Mouse (Mus musculus) ES-CJ7 (cell line): ENCODE measurements around the gene Otos.

Source experiments
- DNase-seq: peaks from one replicate; pipeline ENCODE4 v3.0.0; 2011; ENCODE audit warnings: low read depth, low spot score

Gene Otos

GRCm38 (mm10) chr1:92648673-92649072 lies at the start of gene Otos:
TSS of gene Otos (minus strand) at chr1:92648841.
- DNase-seq = peak; percentile 89

DNA sequence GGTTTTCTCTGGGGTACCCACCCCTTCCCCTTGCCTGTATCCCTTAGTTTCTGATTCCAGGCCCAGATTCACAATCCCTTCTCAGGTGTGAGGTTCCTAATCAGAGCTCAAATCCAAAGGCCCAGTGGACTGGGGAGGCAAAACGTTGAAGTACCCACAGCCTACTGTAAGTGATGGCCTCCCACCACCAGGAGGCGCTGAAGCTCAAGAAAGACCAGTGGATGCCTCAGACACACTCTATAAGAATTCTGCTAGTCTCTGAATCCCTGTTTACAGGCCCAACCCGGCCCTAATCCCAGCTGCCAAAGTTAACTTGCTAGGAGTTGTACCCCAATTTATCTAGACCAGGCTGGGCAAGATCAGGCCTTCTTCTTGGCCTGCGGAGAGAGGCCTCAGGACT lies 48.2 kb upstream of the Otos start:
- DNase-seq = peak; percentile 88

- peak; percentile 42 for DNase-seq
These were observed 47.1 kb upstream of the Otos start for GRCm38 (mm10) chr1:92695751-92696150.

GRCm38 (mm10) chr1:92691166-92691844 lies 42.7 kb upstream of the Otos start:
- DNase-seq = no peak

DNA sequence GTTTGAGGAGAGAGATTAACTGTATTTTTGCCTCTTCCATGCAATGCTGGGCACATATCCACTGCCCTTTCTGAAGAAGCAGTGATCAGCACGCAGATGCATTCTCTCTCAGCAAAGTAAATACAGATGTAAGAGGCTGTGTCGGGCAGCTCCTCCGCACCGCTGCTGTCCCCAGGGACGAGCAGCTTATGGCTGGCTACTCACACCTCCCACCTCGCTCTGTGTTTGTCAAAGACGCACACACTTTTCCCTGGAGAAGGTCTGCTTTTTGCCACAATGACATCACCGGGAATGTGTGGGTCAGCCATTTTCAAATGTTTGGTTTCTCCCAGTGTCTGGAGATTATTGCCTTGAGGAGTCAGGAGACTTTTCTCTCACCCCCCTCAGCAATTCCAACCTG lies 38.4 kb upstream of the Otos start:
- DNase-seq = no peak

GRCm38 (mm10) chr1:92683151-92683550 lies 34.5 kb upstream of the Otos start:
- no peak for DNase-seq

- no peak for DNase-seq
These were observed 32.3 kb upstream of the Otos start for GRCm38 (mm10) chr1:92680668-92681603.

GRCm38 (mm10) chr1:92678757-92679156 lies 30.1 kb upstream of the Otos start:
- DNase-seq = no peak

GRCm38 (mm10) chr1:92676676-92676975 lies 28.0 kb upstream of the Otos start:
- DNase-seq = no peak

- DNase-seq = no peak
These were observed 27.5 kb upstream of the Otos start for GRCm38 (mm10) chr1:92675932-92676675.

DNA sequence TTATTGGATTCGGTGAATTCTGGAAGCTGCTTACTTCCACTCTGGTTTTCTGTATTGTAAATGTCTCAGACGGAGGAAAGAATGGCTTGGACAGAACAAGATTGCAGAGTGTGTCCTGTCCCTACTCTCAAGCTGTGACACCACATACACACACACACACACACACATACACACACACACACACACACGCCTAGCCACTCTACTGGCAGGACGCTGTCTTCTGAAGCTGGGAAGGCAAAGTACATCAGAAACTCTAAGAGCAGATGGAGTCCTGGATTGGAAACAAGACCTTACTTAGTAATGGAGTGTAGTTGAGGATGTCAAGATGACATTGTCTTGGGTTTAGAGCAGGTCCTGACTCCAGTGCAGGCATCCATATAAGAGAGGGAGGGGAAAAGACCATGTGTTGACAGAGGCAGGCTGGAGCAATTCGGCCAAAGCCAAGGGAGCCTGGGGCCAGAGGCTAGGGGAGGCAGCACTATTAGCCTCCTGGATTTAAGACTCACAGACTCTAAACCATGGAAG lies 24.7 kb upstream of the Otos start:
- no peak for DNase-seq

DNA sequence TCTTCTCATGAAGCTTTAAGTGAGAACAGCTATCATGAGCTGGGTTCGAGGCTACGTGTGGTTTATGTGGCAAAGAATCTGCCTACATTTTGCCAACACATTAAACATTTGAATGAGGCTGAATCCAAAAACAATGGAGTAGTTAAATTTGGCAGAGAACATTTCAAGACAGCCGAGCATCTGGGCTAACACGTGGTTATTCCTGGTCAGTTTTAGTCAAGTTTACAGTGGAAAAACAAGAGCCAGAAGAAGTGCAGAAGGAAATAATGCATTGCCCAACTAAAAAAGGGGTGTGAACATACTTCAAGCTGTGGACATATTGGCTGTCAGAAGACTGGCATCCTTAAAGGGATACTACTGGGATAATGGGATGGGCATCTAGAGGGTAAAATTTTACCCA lies 22.7 kb upstream of the Otos start:
- no peak for DNase-seq

- no peak for DNase-seq
These were observed 20.8 kb upstream of the Otos start for GRCm38 (mm10) chr1:92669430-92669829.

- no peak for DNase-seq
These were observed 18.5 kb upstream of the Otos start for GRCm38 (mm10) chr1:92667106-92667505.

- DNase-seq = no peak
These were observed 10.8 kb upstream of the Otos start for GRCm38 (mm10) chr1:92659392-92659791.

DNA sequence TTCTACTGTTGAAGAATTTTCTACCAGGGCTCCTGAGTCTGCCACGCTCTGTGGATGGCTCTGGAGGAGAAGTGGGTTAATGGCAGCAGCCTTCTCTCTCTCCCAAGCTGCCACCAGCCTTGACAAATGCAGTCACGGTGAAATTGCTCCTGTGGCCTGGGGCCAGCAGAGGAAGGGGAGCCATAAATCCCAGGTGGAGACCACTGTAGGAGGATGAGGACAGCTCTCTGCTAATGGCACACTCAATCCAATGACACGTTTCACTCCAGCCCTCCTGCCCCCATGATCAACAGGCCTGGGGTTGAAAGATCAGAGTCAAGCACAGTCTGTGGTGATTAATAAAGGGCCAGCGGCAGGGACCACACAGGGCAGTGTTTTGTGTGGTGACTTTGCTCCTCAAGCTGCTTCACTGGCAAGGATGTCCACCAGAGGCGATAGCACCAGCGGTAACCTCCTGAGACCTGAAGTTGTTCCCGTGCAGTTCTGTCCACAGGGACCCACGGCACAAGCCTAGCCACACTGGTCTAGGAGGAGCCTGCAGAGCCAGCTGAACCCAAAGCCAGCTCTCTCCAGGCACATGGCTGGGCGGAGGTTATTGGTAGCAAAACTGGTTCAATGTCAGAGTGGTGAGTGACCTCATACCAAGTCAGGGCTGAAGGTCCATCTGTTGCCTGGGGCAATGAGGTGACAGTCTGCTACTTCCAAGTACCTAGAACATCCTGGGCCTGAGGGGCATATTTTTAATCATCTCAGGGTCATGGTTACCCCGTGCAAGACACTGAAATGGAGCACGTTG lies 8.6 kb upstream of the Otos start:
- DNase-seq = no peak

DNA sequence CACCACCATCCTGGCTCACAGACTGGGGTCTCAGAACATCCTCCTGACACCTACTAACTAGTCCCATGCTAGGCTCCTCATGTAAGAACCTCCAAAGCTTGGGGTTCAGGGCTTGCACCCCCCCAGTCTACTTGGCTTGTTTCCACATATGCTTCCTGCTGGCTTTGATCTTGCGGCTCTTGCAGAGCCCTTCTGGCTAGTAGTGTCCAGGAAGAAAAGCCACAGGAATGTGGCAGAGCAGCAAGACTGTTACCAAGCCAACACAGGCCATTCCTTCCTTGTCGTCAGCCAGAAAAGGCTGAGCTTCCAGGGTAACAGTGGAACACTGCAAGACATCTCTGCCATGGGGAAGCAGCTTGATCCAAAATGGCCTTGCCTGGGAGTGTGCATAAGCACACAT lies 6.0 kb upstream of the Otos start:
- DNase-seq = no peak

- no peak for DNase-seq
These were observed 4.5 kb upstream of the Otos start for GRCm38 (mm10) chr1:92653179-92653578.

DNA sequence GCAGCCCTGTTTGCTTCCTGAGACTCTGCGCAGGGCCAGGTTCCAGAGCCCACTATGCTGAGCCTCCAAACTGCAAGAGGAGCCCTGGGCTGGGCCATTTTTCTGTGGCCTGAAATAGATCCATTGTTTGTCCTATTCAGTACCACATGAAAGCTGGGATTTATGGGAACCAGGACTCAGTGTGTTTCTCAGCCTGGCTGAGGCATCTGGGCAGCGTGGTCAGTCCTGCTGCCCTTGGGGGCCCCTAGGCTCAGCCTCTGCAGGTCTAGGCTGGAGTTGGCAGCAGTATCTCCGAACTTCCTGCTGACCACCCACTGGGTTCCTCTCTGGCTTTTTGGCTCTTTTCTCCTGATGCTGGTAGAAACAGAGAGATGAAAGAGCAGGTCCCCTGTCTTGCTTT lies 2.8 kb upstream of the Otos start:
- DNase-seq = no peak

DNA sequence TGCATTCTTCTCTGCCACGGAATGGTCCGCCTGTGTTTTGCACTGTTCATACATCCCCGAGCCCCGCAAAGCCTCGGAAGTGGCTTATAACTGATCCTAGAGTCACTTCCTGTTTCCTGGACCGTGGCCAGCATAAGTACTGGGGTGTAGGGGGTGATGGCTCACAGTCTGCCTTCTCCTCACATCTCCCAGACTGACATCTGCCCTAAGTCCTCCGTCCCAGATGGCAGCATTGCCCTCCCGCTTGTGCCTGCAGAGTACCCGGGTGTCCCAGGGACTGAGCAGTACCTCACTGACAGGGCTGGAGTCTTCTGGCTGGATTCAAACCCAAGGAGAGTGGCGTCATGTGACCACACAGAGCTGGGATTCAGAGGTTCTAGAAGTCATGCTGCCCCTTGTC lies 444 bp downstream of the Otos start:
- DNase-seq = no peak

DNA sequence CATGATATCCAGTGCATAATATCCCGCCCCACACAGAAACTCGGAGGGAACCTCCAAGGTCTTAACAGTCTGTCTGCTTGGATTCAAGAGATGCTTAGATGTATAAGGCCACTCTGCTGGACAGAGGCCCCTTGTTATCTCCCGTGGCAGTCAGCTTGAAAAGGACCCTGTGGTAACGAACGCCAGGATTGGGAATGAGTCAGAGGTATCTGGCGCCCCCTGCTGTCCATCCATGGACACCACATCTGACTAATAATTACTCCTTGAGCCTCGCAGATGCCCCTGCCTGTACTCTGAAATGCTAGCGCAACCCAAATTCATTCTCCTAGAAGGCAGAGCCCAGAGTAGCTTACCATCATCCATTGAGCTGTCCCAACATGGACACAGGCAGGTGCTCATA lies 889 bp downstream of the Otos start:
- DNase-seq = peak; percentile 84
